In genomic region chr5:73304507-73304906, GRCm38 (mm10) we compare ENCODE assay signal across 24 mouse cellular contexts.
"Had no signal": no experiment of that assay in that cellular context is flagged by ENCODE, and none has a peak within 500 bp of the region (broad histone marks: within the 10 kb centered on the region; RNA-seq: fewer than 3 reads in every experiment).

No protein-coding gene starts in this region.

- H3K4me3 ChIP-seq: forebrain, embryonic 15.5 days; heart, embryonic 12.5 days; heart, embryonic 15.5 days; hindbrain, embryonic 13.5 days; hindbrain, embryonic 15.5 days; kidney, embryonic 15.5 days; limb, embryonic 13.5 days; limb, embryonic 15.5 days; liver, embryonic 12.5 days had no signal

- ATAC-seq: forebrain, embryonic 15.5 days; forebrain, postnatal 0 days; hindbrain, postnatal 0 days; intestine, embryonic 16.5 days; liver, embryonic 12.5 days had no signal

- DNase-seq: forebrain, postnatal 0 days; gastrocnemius, postnatal 14 days; gastrocnemius, postnatal 36 days; heart, postnatal 14 days; kidney, adult 11 months; kidney, adult 2 months; kidney, adult 9 months; kidney, postnatal 10 days; kidney, postnatal 25 days; layer of hippocampus, adult 9-11 months; layer of hippocampus, postnatal 36 days; left cerebral cortex, postnatal 4 days had no signal

- H3K4me1 ChIP-seq: forebrain, embryonic 15.5 days; heart, embryonic 15.5 days; hindbrain, embryonic 13.5 days; hindbrain, embryonic 15.5 days; kidney, embryonic 15.5 days; limb, embryonic 13.5 days; limb, embryonic 15.5 days had no signal

- H3K9me3 ChIP-seq: forebrain, embryonic 15.5 days; heart, embryonic 12.5 days; heart, embryonic 15.5 days; hindbrain, embryonic 13.5 days; hindbrain, embryonic 15.5 days; kidney, embryonic 15.5 days; limb, embryonic 13.5 days; limb, embryonic 15.5 days; liver, embryonic 12.5 days had no signal

- H3K27ac ChIP-seq: forebrain, embryonic 15.5 days; heart, embryonic 15.5 days; hindbrain, embryonic 13.5 days; hindbrain, embryonic 15.5 days; hindbrain, postnatal 0 days; kidney, embryonic 15.5 days; limb, embryonic 13.5 days; limb, embryonic 15.5 days; liver, embryonic 12.5 days; liver, embryonic 14.5 days had no signal

- H3K27me3 ChIP-seq: forebrain, embryonic 15.5 days; heart, embryonic 12.5 days; heart, embryonic 15.5 days; hindbrain, embryonic 13.5 days; hindbrain, embryonic 15.5 days; kidney, embryonic 15.5 days; limb, embryonic 13.5 days; limb, embryonic 15.5 days; liver, embryonic 12.5 days had no signal

- H3K9ac ChIP-seq: forebrain, embryonic 15.5 days; forebrain, postnatal 0 days; heart, embryonic 12.5 days; heart, embryonic 15.5 days; hindbrain, embryonic 13.5 days; hindbrain, embryonic 15.5 days; kidney, embryonic 15.5 days; limb, embryonic 13.5 days; limb, embryonic 15.5 days; liver, embryonic 12.5 days; liver, embryonic 14.5 days had no signal

- H3K4me2 ChIP-seq: forebrain, embryonic 15.5 days; heart, embryonic 12.5 days; heart, embryonic 15.5 days; hindbrain, embryonic 13.5 days; hindbrain, embryonic 15.5 days; kidney, embryonic 15.5 days; limb, embryonic 13.5 days; limb, embryonic 15.5 days; liver, embryonic 12.5 days had no signal
